Mouse (Mus musculus) lung, embryonic 15.5 days (tissue): Measurements from ENCODE around the gene Tubgcp5. TPM values are rescaled to one million over a fixed set of nuclear protein-coding genes. Genes with fewer than 3 reads are reported as not detected.
A peak's percentile ranks its signal among the peaks of the same experiment; 100 is the strongest.

Experiments used
- ATAC-seq: fragments of 200-750 bp; cut with Nextera tagmentation; 2 replicates; pipeline ENCODE4 v1.8.0; 2017; ENCODE audit warnings: moderate number of reproducible peaks, borderline replicate concordance; ENCODE audit not compliant: low FRiP score, low TSS enrichment; ENCODE audit errors: extremely low read depth
- H3K27ac ChIP-seq: fragments of 300-500 bp; sonication (generic); 2 replicates; pipeline ENCODE4 v1.5.1; 2015; ENCODE audit warnings: moderate library complexity, mild to moderate bottlenecking, inconsistent platforms
- H3K27me3 ChIP-seq: fragments of 300-500 bp; sonication (generic); 2 replicates; pipeline ENCODE4 v1.6.1; 2015; ENCODE audit warnings: inconsistent platforms
- H3K36me3 ChIP-seq: fragments of 300-500 bp; sonication (generic); 2 replicates; pipeline ENCODE4 v1.6.1; 2015; ENCODE audit warnings: inconsistent platforms
- H3K4me1 ChIP-seq: fragments of 300-500 bp; sonication (generic); 2 replicates; pipeline ENCODE4 v1.6.1; 2015; ENCODE audit warnings: inconsistent platforms
- H3K4me2 ChIP-seq: fragments of 300-500 bp; sonication (generic); 2 replicates; pipeline ENCODE4 v1.6.1; 2015; ENCODE audit warnings: inconsistent platforms, mild to moderate bottlenecking, moderate library complexity
- H3K4me3 ChIP-seq: fragments of 300-500 bp; sonication (generic); 2 replicates; pipeline ENCODE4 v1.5.1; 2015; ENCODE audit warnings: mild to moderate bottlenecking, inconsistent platforms
- H3K9ac ChIP-seq: fragments of 300-500 bp; sonication (generic); 2 replicates; pipeline ENCODE4 v1.6.1; 2015; ENCODE audit warnings: inconsistent platforms
- H3K9me3 ChIP-seq: fragments of 300-500 bp; sonication (generic); 2 replicates; pipeline ENCODE4 v1.6.1; 2016; ENCODE audit warnings: inconsistent platforms
- WGBS: fragments of 180-500 bp; shearing (Covaris S2); methylation state at CpG from one replicate; pipeline ENCODE4 v1.1.7; 2015; 5-methylcytosine and 5-hydroxymethylcytosine counted together
- polyA plus RNA-seq: library from polyadenylated mRNA; unstranded; fragments of >200 nt; fragmentation: Nextera tagmentation; extraction: Ambion mirVana; gene quantifications from 2 replicates; pipeline ENCODE4 v1.2.1, GENCODE M21; 2015

The Tubgcp5 gene
- polyA plus RNA-seq, 1 experiment from 2014 or later, result 31.5 TPM

- H3K4me2 ChIP-seq, result no peak overlapping the region
- H3K9ac ChIP-seq, result no peak overlapping the region
- peaks cover 64% of the 10 kb centered on the region for H3K36me3 ChIP-seq
- no peaks in the 10 kb centered on the region for H3K27me3 ChIP-seq
- no peak overlapping the region for H3K4me3 ChIP-seq
- no peaks in the 10 kb centered on the region for H3K9me3 ChIP-seq
- H3K4me1 ChIP-seq, result no peaks in the 10 kb centered on the region
- H3K27ac ChIP-seq, result no peak overlapping the region
- no peak for ATAC-seq
- WGBS, result 75% methylated on average over 2 of the region's 2 CpGs
Measured at GRCm38 (mm10) chr7:55809967-55810366, 16.0 kb downstream of the Tubgcp5 start.

GRCm38 (mm10) chr7:55824468-55824867, 30.5 kb downstream of the Tubgcp5 start:
- no peak for ATAC-seq
- H3K27ac ChIP-seq, result no peak overlapping the region
- no peak overlapping the region for H3K9ac ChIP-seq
- H3K4me3 ChIP-seq, result no peak overlapping the region
- peaks cover 77% of the 10 kb centered on the region for H3K36me3 ChIP-seq
- H3K4me2 ChIP-seq, result no peak overlapping the region
- WGBS, result 83% methylated on average over 5 of the region's 5 CpGs
- no peaks in the 10 kb centered on the region for H3K27me3 ChIP-seq
- H3K4me1 ChIP-seq, result no peaks in the 10 kb centered on the region
- no peaks in the 10 kb centered on the region for H3K9me3 ChIP-seq

GRCm38 (mm10) chr7:55827551-55827950, 33.6 kb downstream of the Tubgcp5 start:
- no peak overlapping the region for H3K4me3 ChIP-seq
- H3K27ac ChIP-seq, result no peak overlapping the region
- H3K9me3 ChIP-seq, result no peaks in the 10 kb centered on the region
- H3K27me3 ChIP-seq, result no peaks in the 10 kb centered on the region
- H3K9ac ChIP-seq, result no peak overlapping the region
- peaks cover 65% of the 10 kb centered on the region for H3K36me3 ChIP-seq
- H3K4me2 ChIP-seq, result no peak overlapping the region
- 90% methylated on average over 9 of the region's 9 CpGs for WGBS
- ATAC-seq, result no peak
- no peaks in the 10 kb centered on the region for H3K4me1 ChIP-seq

- no peak overlapping the region for H3K4me2 ChIP-seq
- no peak for ATAC-seq
- WGBS, result 71% methylated on average over 4 of the region's 4 CpGs
Measured at GRCm38 (mm10) chr7:55836877-55837276, 42.9 kb downstream of the Tubgcp5 start.

GRCm38 (mm10) chr7:55841445-55841844, 47.5 kb downstream of the Tubgcp5 start, which contains the start of gene Cyfip1:
Cyfip1 (plus strand) TSS chr7:55841745.
- 48% methylated on average over 7 of the region's 7 CpGs for WGBS
- Histone ChIP-seq H3K36me3 (no peaks in the 10 kb centered on the region), H3K4me2 (peak within 1 kb of the TSS; percentile 78), H3K9ac (peak within 1 kb of the TSS; percentile 92), H3K27ac (peak within 1 kb of the TSS; percentile 97), H3K9me3 (no peaks in the 10 kb centered on the region), H3K4me3 (peak within 1 kb of the TSS; percentile 93), H3K4me1 (peaks cover 13% of the 10 kb centered on the region), H3K27me3 (no peaks in the 10 kb centered on the region)
- ATAC-seq, result no peak

More at GRCm38 (mm10) chr7:55836877-55837276, 42.9 kb downstream of the Tubgcp5 start:
- no peaks in the 10 kb centered on the region for H3K27me3 ChIP-seq
- H3K4me3 ChIP-seq, result no peak overlapping the region
- peaks cover 3% of the 10 kb centered on the region for H3K4me1 ChIP-seq
- no peak overlapping the region for H3K27ac ChIP-seq
- H3K9me3 ChIP-seq, result no peaks in the 10 kb centered on the region
- peaks cover 3% of the 10 kb centered on the region; the same call in 1 of the 2 replicates for H3K36me3 ChIP-seq
- no peak overlapping the region for H3K9ac ChIP-seq

GRCm38 (mm10) chr7:55841977-55842503, 48.1 kb downstream of the Tubgcp5 start:
- 0% methylated on average over 44 of the region's 47 CpGs for WGBS
- H3K9me3 ChIP-seq, result no peaks in the 10 kb centered on the region
- H3K27me3 ChIP-seq, result no peaks in the 10 kb centered on the region
- peak; percentile 98 for ATAC-seq
- peak overlapping the region; percentile 93 for H3K4me3 ChIP-seq
- H3K36me3 ChIP-seq, result no peaks in the 10 kb centered on the region
- H3K4me1 ChIP-seq, result peaks cover 13% of the 10 kb centered on the region
- peak overlapping the region; percentile 97 for H3K27ac ChIP-seq
- H3K4me2 ChIP-seq, result peak overlapping the region; percentile 78
- peak overlapping the region; percentile 92 for H3K9ac ChIP-seq

- Histone ChIP-seq H3K4me3 (peak overlapping the region; percentile 93), H3K27me3 (no peaks in the 10 kb centered on the region), H3K4me1 (peaks cover 13% of the 10 kb centered on the region), H3K27ac (peak overlapping the region; percentile 97), H3K9ac (peak overlapping the region; percentile 92), H3K4me2 (peak overlapping the region; percentile 78), H3K9me3 (no peaks in the 10 kb centered on the region), H3K36me3 (no peaks in the 10 kb centered on the region)
- under 1% methylated on average over 40 of the region's 40 CpGs for WGBS
- peak; percentile 41; the same call in 1 of the 2 replicates for ATAC-seq
Measured at GRCm38 (mm10) chr7:55842504-55843152, 48.7 kb downstream of the Tubgcp5 start.

- Histone ChIP-seq H3K4me3 (no peak overlapping the region), H3K27me3 (no peaks in the 10 kb centered on the region), H3K27ac (no peak overlapping the region), H3K36me3 (0 out of 2 replicates have a peak, but pooled peaks cover 6% of the 10 kb centered on the region), H3K4me2 (no peak overlapping the region), H3K9me3 (no peaks in the 10 kb centered on the region), H3K9ac (no peak overlapping the region), H3K4me1 (peaks cover 21% of the 10 kb centered on the region)
- ATAC-seq, result no peak
- WGBS, result 54% methylated on average over 9 of the region's 9 CpGs
Measured at GRCm38 (mm10) chr7:55846606-55847312, 52.8 kb downstream of the Tubgcp5 start.

- Histone ChIP-seq H3K4me2 (no peak overlapping the region), H3K9ac (no peak overlapping the region), H3K4me1 (peaks cover 11% of the 10 kb centered on the region), H3K4me3 (no peak overlapping the region), H3K27ac (peak overlapping the region; percentile 20; the same call in 1 of the 2 replicates), H3K36me3 (0 out of 2 replicates have a peak, but pooled peaks cover 6% of the 10 kb centered on the region), H3K27me3 (no peaks in the 10 kb centered on the region), H3K9me3 (no peaks in the 10 kb centered on the region)
- no peak for ATAC-seq
- 40% methylated on average over 14 of the region's 14 CpGs for WGBS
Measured at GRCm38 (mm10) chr7:55849948-55850571, 56.1 kb downstream of the Tubgcp5 start.

- no peak overlapping the region for H3K4me3 ChIP-seq
- ATAC-seq, result no peak
- H3K27me3 ChIP-seq, result no peaks in the 10 kb centered on the region
- peaks cover 17% of the 10 kb centered on the region for H3K4me1 ChIP-seq
- no peak overlapping the region for H3K9ac ChIP-seq
- WGBS, result 68% methylated on average over 3 of the region's 3 CpGs
- no peak overlapping the region for H3K27ac ChIP-seq
- 0 out of 2 replicates have a peak, but pooled peaks cover 6% of the 10 kb centered on the region for H3K36me3 ChIP-seq
- no peaks in the 10 kb centered on the region for H3K9me3 ChIP-seq
- H3K4me2 ChIP-seq, result no peak overlapping the region
Measured at GRCm38 (mm10) chr7:55852787-55853186, 58.8 kb downstream of the Tubgcp5 start.

GRCm38 (mm10) chr7:55855597-55855996, 61.6 kb downstream of the Tubgcp5 start:
- 68% methylated on average over 3 of the region's 3 CpGs for WGBS
- no peaks in the 10 kb centered on the region for H3K27me3 ChIP-seq
- H3K4me2 ChIP-seq, result no peak overlapping the region
- no peaks in the 10 kb centered on the region for H3K9me3 ChIP-seq
- H3K27ac ChIP-seq, result no peak overlapping the region
- no peak overlapping the region for H3K9ac ChIP-seq
- H3K36me3 ChIP-seq, result no peaks in the 10 kb centered on the region
- H3K4me1 ChIP-seq, result peaks cover 5% of the 10 kb centered on the region
- no peak overlapping the region for H3K4me3 ChIP-seq
- no peak for ATAC-seq
